Mouse (Mus musculus) urinary bladder, postnatal 10 days (tissue): ENCODE data around the gene Nav2.

Experiments
- DNase-seq: peaks from one replicate; pipeline ENCODE4 v3.0.0; 2022; ENCODE audit warnings: low spot score

The Nav2 gene

GRCm38 (mm10) chr7:49209526-49209925 lies 301.0 kb downstream of the Nav2 start:
- DNase-seq, result no peak

GRCm38 (mm10) chr7:49210721-49211120 lies 302.2 kb downstream of the Nav2 start:
- DNase-seq, result no peak

- DNase-seq, result no peak
Observed at GRCm38 (mm10) chr7:49213011-49213410, 304.5 kb downstream of the Nav2 start.

- no peak for DNase-seq
Observed at GRCm38 (mm10) chr7:49217786-49218185, 309.3 kb downstream of the Nav2 start.

- no peak for DNase-seq
Observed at GRCm38 (mm10) chr7:49225741-49226140, 317.2 kb downstream of the Nav2 start.

- no peak for DNase-seq
Observed at GRCm38 (mm10) chr7:49232969-49233368, 324.5 kb downstream of the Nav2 start.

GRCm38 (mm10) chr7:49234288-49234687 lies 325.8 kb downstream of the Nav2 start:
- no peak for DNase-seq

GRCm38 (mm10) chr7:49235271-49235681 lies 326.8 kb downstream of the Nav2 start:
- DNase-seq, result no peak

- DNase-seq, result no peak
Observed at GRCm38 (mm10) chr7:49235821-49236220, 327.3 kb downstream of the Nav2 start.

- DNase-seq, result no peak
Observed at GRCm38 (mm10) chr7:49240461-49240860, 331.9 kb downstream of the Nav2 start.

GRCm38 (mm10) chr7:49241229-49241751 lies 332.8 kb downstream of the Nav2 start:
- DNase-seq, result no peak

- DNase-seq, result no peak
Observed at GRCm38 (mm10) chr7:49242261-49242660, 333.7 kb downstream of the Nav2 start.

- DNase-seq, result no peak
Observed at GRCm38 (mm10) chr7:49243079-49243478, 334.6 kb downstream of the Nav2 start.

GRCm38 (mm10) chr7:49245537-49246239 lies 337.2 kb downstream of the Nav2 start:
- DNase-seq, result peak; percentile 72

GRCm38 (mm10) chr7:49246240-49246578 lies 337.7 kb downstream of the Nav2 start:
- DNase-seq, result no peak

- DNase-seq, result no peak
Observed at GRCm38 (mm10) chr7:49246584-49247481, 338.3 kb downstream of the Nav2 start.

- no peak for DNase-seq
Observed at GRCm38 (mm10) chr7:49247744-49248331, 339.3 kb downstream of the Nav2 start.

GRCm38 (mm10) chr7:49248333-49249086 lies 340.0 kb downstream of the Nav2 start:
- DNase-seq, result no peak

GRCm38 (mm10) chr7:49249462-49249861 lies 340.9 kb downstream of the Nav2 start:
- no peak for DNase-seq

- peak; percentile 62 for DNase-seq
Observed at GRCm38 (mm10) chr7:49249996-49250395, 341.5 kb downstream of the Nav2 start.

- DNase-seq, result no peak
Observed at GRCm38 (mm10) chr7:49250581-49251307, 342.2 kb downstream of the Nav2 start.
